Mouse (Mus musculus): Measurements from ENCODE around the gene Nbas. TPM values are rescaled to one million over a fixed set of nuclear protein-coding genes. Genes with fewer than 3 reads are reported as not detected.

Nbas gene
- polyA plus RNA-seq, 2 experiments from 2014 or later = 10.7 to 21.3 TPM

GRCm38 (mm10) chr12:13626803-13627706 lies 358.1 kb downstream of the Nbas start:
- ATAC-seq = no peak

Other genes starting within 250 kb of the Nbas start
- 10 to 100 TPM; 71.3 to 83.1 TPM for gene Ddx1, start 19.9 kb upstream of the Nbas start, polyA plus RNA-seq (2017; shearing (Covaris generic))

All from CD4-positive, CD25-positive, alpha-beta regulatory T cell, adult 4 months (primary cell).